Mouse (Mus musculus) CH12.LX (cell line): Measurements from ENCODE around the gene Tcf7l1. TPM values are rescaled to one million over a fixed set of nuclear protein-coding genes. Genes with fewer than 3 reads are reported as not detected.
A peak's percentile ranks its signal among the peaks of the same experiment; 100 is the strongest.

Experiments used
- DNase-seq: peaks from one replicate; pipeline ENCODE4 v3.0.0-alpha.2; 2013; ENCODE audit errors: extremely low read depth
- H3K27ac ChIP-seq: 2 replicates; pipeline ENCODE4 v1.5.1; 2012; ENCODE audit warnings: low read depth, mild to moderate bottlenecking, control low read depth, moderate library complexity; ENCODE audit not compliant: insufficient read depth
- H3K27me3 ChIP-seq: replicated peaks from 2 replicates; pipeline ENCODE3; 2012; ENCODE audit warnings: inconsistent platforms
- H3K36me3 ChIP-seq, 2 experiments: replicated peaks in 1 of 2; 2 replicates each; pipeline versions ENCODE3 to v1.6.1; 2012; ENCODE audit warnings: inconsistent platforms in 1 of 2, low read length in 1 of 2, mild to moderate bottlenecking in 1 of 2, mixed read lengths in 1 of 2, moderate library complexity in 1 of 2; ENCODE audit not compliant: control insufficient read depth in 1 of 2, insufficient read depth in 1 of 2
- H3K4me1 ChIP-seq, 2 experiments: 2 replicates each; pipeline ENCODE4 v1.6.1; 2012; ENCODE audit warnings: inconsistent platforms in 1 of 2, moderate library complexity in 1 of 2; ENCODE audit not compliant: insufficient read depth in 2 of 2, control insufficient read depth in 1 of 2
- H3K4me2 ChIP-seq: 2 replicates; pipeline ENCODE4 v1.6.1; 2012; ENCODE audit warnings: low read depth, mild to moderate bottlenecking, control low read depth; ENCODE audit not compliant: poor library complexity, insufficient read depth, severe bottlenecking
- H3K4me3 ChIP-seq, 3 experiments: fragments of 150-350 bp in 1 of 3; sonication (generic) in 1 of 3; replicated peaks in 1 of 3; 2 replicates each; pipeline versions ENCODE3 to v1.5.1; 2011 to 2012; ENCODE audit warnings: low read depth in 2 of 3, low read length in 2 of 3, mild to moderate bottlenecking in 2 of 3, moderate library complexity in 2 of 3, control low read depth in 1 of 3, improper control_type of control experiment in 1 of 3, inconsistent platforms in 1 of 3, mixed read lengths in 1 of 3; ENCODE audit not compliant: poor library complexity in 1 of 3
- H3K79me2 ChIP-seq: replicated peaks from 2 replicates; pipeline ENCODE4 v1.6.1; 2012; ENCODE audit warnings: mild to moderate bottlenecking, moderate library complexity; ENCODE audit not compliant: control insufficient read depth, poor library complexity, insufficient read depth, severe bottlenecking; ENCODE audit errors: extremely low read depth
- H3K9ac ChIP-seq: 2 replicates; pipeline ENCODE4 v1.6.1; 2012; ENCODE audit warnings: low read depth, mild to moderate bottlenecking, control low read depth, moderate library complexity; ENCODE audit not compliant: insufficient read depth
- H3K9me3 ChIP-seq: replicated peaks from 2 replicates; pipeline ENCODE3; 2012; ENCODE audit warnings: low read length, inconsistent platforms, mixed read lengths
- BHLHE40 ChIP-seq: IDR thresholded peaks from 2 replicates; pipeline ENCODE4 v1.6.1; 2011; ENCODE audit warnings: mild to moderate bottlenecking, low read depth, low read length, improper control_type of control experiment
- CHD2 ChIP-seq: IDR thresholded peaks from 2 replicates; pipeline ENCODE4 v1.6.1; 2011; ENCODE audit warnings: low read length, improper control_type of control experiment
- CTCF ChIP-seq, 2 experiments: IDR thresholded peaks in 1 of 2; conservative IDR thresholded peaks in 1 of 2; 2 replicates each; pipeline ENCODE4 v1.5.1; 2011 to 2012; ENCODE audit warnings: low read depth in 2 of 2, low read length in 2 of 2, improper control_type of control experiment in 1 of 2, inconsistent platforms in 1 of 2, mild to moderate bottlenecking in 1 of 2, moderate library complexity in 1 of 2
- E2F4 ChIP-seq: IDR thresholded peaks from 2 replicates; pipeline ENCODE4 v1.6.1; 2011; ENCODE audit warnings: low read depth, low read length, improper control_type of control experiment; ENCODE audit not compliant: insufficient replicate concordance
- ELF1 ChIP-seq: IDR thresholded peaks from 2 replicates; pipeline ENCODE4 v1.6.1; 2014; ENCODE audit warnings: low read depth, mild to moderate bottlenecking, inconsistent platforms, low read length, improper control_type of control experiment
- ETS1 ChIP-seq: conservative IDR thresholded peaks from 2 replicates; pipeline ENCODE4 v1.6.1; 2012; ENCODE audit warnings: low read depth, mild to moderate bottlenecking, inconsistent platforms, low read length, improper control_type of control experiment, moderate library complexity
- GABPA ChIP-seq: IDR thresholded peaks from 2 replicates; pipeline ENCODE4 v1.6.1; 2012; ENCODE audit warnings: low read depth, low read length, improper control_type of control experiment, inconsistent platforms; ENCODE audit not compliant: insufficient replicate concordance
- IRF4 ChIP-seq: IDR thresholded peaks from 2 replicates; pipeline ENCODE4 v1.6.1; 2014; ENCODE audit warnings: low read depth, mild to moderate bottlenecking, inconsistent platforms, low read length, improper control_type of control experiment
- JUN ChIP-seq: IDR thresholded peaks from 2 replicates; pipeline ENCODE4 v1.6.1; 2011; ENCODE audit warnings: low read depth, mild to moderate bottlenecking, low read length, improper control_type of control experiment, moderate library complexity; ENCODE audit not compliant: insufficient read depth
- JUND ChIP-seq: conservative IDR thresholded peaks from 2 replicates; pipeline ENCODE4 v1.6.1; 2011; ENCODE audit warnings: low read depth, low read length, improper control_type of control experiment
- KAT2A ChIP-seq: IDR thresholded peaks from 2 replicates; pipeline ENCODE4 v1.6.1; 2012; ENCODE audit warnings: low read length, improper control_type of control experiment, inconsistent platforms; ENCODE audit not compliant: insufficient replicate concordance
- MAFK ChIP-seq: IDR thresholded peaks from 2 replicates; pipeline ENCODE4 v1.6.1; 2011; ENCODE audit warnings: low read length, improper control_type of control experiment; ENCODE audit not compliant: insufficient replicate concordance
- MAX ChIP-seq: IDR thresholded peaks from 2 replicates; pipeline ENCODE4 v1.6.1; 2011; ENCODE audit warnings: low read length, improper control_type of control experiment
- MAZ ChIP-seq: IDR thresholded peaks from 2 replicates; pipeline ENCODE4 v1.6.1; 2012; ENCODE audit warnings: low read depth, mild to moderate bottlenecking, inconsistent platforms, low read length, improper control_type of control experiment, moderate library complexity
- MEF2A ChIP-seq: IDR thresholded peaks from 2 replicates; pipeline ENCODE4 v1.6.1; 2014; ENCODE audit warnings: low read depth, mild to moderate bottlenecking, inconsistent platforms, low read length, improper control_type of control experiment, borderline replicate concordance
- MXI1 ChIP-seq: IDR thresholded peaks from 2 replicates; pipeline ENCODE4 v1.6.1; 2011; ENCODE audit warnings: mild to moderate bottlenecking, low read depth, low read length, improper control_type of control experiment
- MYC ChIP-seq: IDR thresholded peaks from 2 replicates; pipeline ENCODE4 v1.6.1; 2011; ENCODE audit warnings: low read depth, mild to moderate bottlenecking, improper control_type of control experiment, low read length
- NELFE ChIP-seq: IDR thresholded peaks from 2 replicates; pipeline ENCODE4 v1.6.1; 2011; ENCODE audit warnings: low read depth, low read length, improper control_type of control experiment
- NRF1 ChIP-seq: IDR thresholded peaks from 2 replicates; pipeline ENCODE4 v1.6.1; 2014; ENCODE audit warnings: low read depth, mild to moderate bottlenecking, inconsistent platforms, low read length, improper control_type of control experiment, moderate library complexity
- PAX5 ChIP-seq: IDR thresholded peaks from 2 replicates; pipeline ENCODE4 v1.6.1; 2012; ENCODE audit warnings: low read length, inconsistent platforms, mixed read lengths
- POLR2AphosphoS2 ChIP-seq: IDR thresholded peaks from 2 replicates; pipeline ENCODE4 v1.6.1; 2011; ENCODE audit warnings: low read depth, low read length, improper control_type of control experiment
- RAD21 ChIP-seq: IDR thresholded peaks from 2 replicates; pipeline ENCODE4 v1.6.1; 2011; ENCODE audit warnings: low read depth, mild to moderate bottlenecking, low read length, improper control_type of control experiment, moderate library complexity
- RCOR1 ChIP-seq: conservative IDR thresholded peaks from 2 replicates; pipeline ENCODE4 v1.6.1; 2012; ENCODE audit warnings: low read depth, mild to moderate bottlenecking, inconsistent platforms, low read length, improper control_type of control experiment
- SIN3A ChIP-seq: IDR thresholded peaks from 2 replicates; pipeline ENCODE4 v1.6.1; 2012; ENCODE audit warnings: low read length, improper control_type of control experiment, inconsistent platforms
- SMC3 ChIP-seq: IDR thresholded peaks from 2 replicates; pipeline ENCODE4 v1.6.1; 2011; ENCODE audit warnings: low read depth, low read length, improper control_type of control experiment
- UBTF ChIP-seq: IDR thresholded peaks from 2 replicates; pipeline ENCODE4 v1.6.1; 2012; ENCODE audit warnings: low read depth, mild to moderate bottlenecking, inconsistent platforms, low read length, improper control_type of control experiment, moderate library complexity
- USF1 ChIP-seq: IDR thresholded peaks from 2 replicates; pipeline ENCODE4 v1.6.1; 2014; ENCODE audit warnings: low read depth, mild to moderate bottlenecking, inconsistent platforms, low read length, improper control_type of control experiment
- USF2 ChIP-seq: conservative IDR thresholded peaks from 2 replicates; pipeline ENCODE4 v1.6.1; 2011; ENCODE audit warnings: low read depth, low read length, improper control_type of control experiment
- ZC3H11A ChIP-seq: IDR thresholded peaks from 2 replicates; pipeline ENCODE4 v1.6.1; 2012; ENCODE audit warnings: low read depth, mild to moderate bottlenecking, inconsistent platforms, low read length, improper control_type of control experiment
- ZKSCAN1 ChIP-seq: IDR thresholded peaks from 2 replicates; pipeline ENCODE4 v1.6.1; 2012; ENCODE audit warnings: low read depth, inconsistent platforms, low read length, improper control_type of control experiment, borderline replicate concordance
- ZMIZ1 ChIP-seq: IDR thresholded peaks from 2 replicates; pipeline ENCODE4 v1.6.1; 2012; ENCODE audit warnings: low read depth, mild to moderate bottlenecking, inconsistent platforms, low read length, improper control_type of control experiment
- dilution Hi-C: fragments of 300-500 bp; cut with MboI; formaldehyde crosslinking; loops from 2 replicates; pipeline ENCODE4 v1.14.3; 2020; ENCODE audit warnings: low sequenced_read_pairs; ENCODE audit not compliant: extremely low pct_unique_long_range_greater_than_20kb, extremely low pct_ligation_motif_present
- in situ Hi-C: fragments of 300-500 bp; cut with MboI; formaldehyde crosslinking; loops from 3 replicates; pipeline ENCODE4 v1.14.3; 2019; ENCODE audit warnings: low sequenced_read_pairs, low pct_ligation_motif_present, low pct_unique_long_range_greater_than_20kb, mixed read lengths
- polyA plus RNA-seq: library from polyadenylated mRNA; unstranded; fragments of >175 nt; gene quantifications from 2 replicates; pipeline ENCODE4 v1.2.1, GENCODE M21; 2012; ENCODE audit warnings: low read depth; ENCODE audit not compliant: insufficient read length
- total RNA-seq, 2 experiments: library from RNA; depleted of rRNA; stranded (reverse); fragments of 300-350 nt in 1 of 2; fragments of >200 nt in 1 of 2; gene quantifications; 2 replicates each; pipeline ENCODE4 v1.2.3; 2012 to 2014

Tcf7l1 gene
- total and polyA plus RNA-seq, 3 experiments, result 0.13 to 9.9 (median 0.47) TPM

DNA sequence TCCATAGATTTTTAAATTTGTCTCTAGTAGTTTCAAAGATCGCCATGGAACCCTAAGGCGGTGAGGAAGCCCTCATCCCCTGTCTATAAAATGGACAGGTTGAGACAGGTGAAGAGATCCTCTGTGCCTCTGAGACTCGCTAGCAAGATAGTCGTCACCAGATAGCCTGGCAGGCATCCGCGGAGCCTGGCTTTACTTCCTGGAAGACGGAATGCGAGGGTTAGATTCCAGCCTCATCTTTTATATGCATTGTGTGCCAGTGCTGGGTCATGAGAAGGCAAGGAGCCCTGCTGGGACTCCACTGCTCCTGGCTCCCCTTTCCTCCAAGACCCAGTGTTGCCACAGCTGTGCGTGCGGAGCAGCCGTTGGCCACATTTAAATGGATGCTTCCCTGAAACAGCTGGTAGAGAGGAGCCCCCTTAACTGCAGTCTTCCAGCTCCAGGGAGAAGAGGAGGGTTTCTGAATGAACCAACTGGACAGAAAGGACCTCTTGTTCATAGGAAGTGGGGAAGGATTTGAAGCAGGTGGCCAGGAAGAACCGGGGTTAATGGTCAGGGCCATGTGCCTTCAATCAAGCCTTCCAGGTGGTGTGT lies 141.0 kb downstream of the Tcf7l1 start:
- H3K27ac ChIP-seq, result no peak overlapping the region
- peaks cover 0 to 13% of the 10 kb centered on the region in 2 experiments for H3K36me3 ChIP-seq
- H3K27me3 ChIP-seq, result no peaks in the 10 kb centered on the region
- H3K4me1 ChIP-seq, result peaks cover 0 to 5% of the 10 kb centered on the region in 2 experiments; a peak in 2 of 4 replicates
- H3K79me2 ChIP-seq, result no peaks in the 10 kb centered on the region
- no peak overlapping the region for H3K9ac ChIP-seq
- no peak for TF ChIP-seq E2F4
- no peak for TF ChIP-seq BHLHE40
- TF ChIP-seq ZKSCAN1, result no peak
- TF ChIP-seq RAD21, result no peak
- no peak for TF ChIP-seq MAX
- no peak for TF ChIP-seq NRF1
- TF ChIP-seq PAX5, result no peak
- TF ChIP-seq CHD2, result no peak
- TF ChIP-seq ZMIZ1, result no peak
- no peak for TF ChIP-seq NELFE
- no peak for TF ChIP-seq USF1
- no peak for TF ChIP-seq JUN
- no peak for TF ChIP-seq MAFK
- no peak for TF ChIP-seq RCOR1
- TF ChIP-seq MYC, result no peak
- no peak for TF ChIP-seq JUND
- no peak for TF ChIP-seq MXI1
- no peak for TF ChIP-seq ETS1
- no peak for TF ChIP-seq ELF1
- in situ Hi-C loops, result no loop called here
- dilution Hi-C loops, result no loop called here
- no peak overlapping the region for H3K4me3 ChIP-seq
- no peak overlapping the region for H3K4me2 ChIP-seq
- no peaks in the 10 kb centered on the region for H3K9me3 ChIP-seq
- no peak for DNase-seq

DNA sequence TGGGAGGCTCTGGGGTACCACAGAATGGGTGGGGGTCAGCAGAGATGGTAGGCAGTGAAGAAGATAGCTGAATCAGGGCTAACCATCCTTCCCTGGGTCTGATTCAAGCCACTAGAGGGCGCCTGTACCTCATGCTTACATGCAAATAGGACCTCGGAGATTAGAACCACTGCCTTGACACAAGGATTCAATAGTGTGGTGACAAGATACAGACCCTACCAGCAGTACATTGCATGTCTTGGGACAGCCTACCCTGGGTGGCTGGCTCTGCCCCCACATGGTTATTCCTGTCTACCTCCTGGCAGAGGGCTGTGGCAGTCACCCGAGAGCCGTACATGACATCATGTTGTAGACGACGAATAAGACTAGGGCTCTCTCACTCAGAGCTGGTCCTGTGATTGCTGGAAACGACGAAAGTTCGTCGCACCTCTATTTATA lies 141.7 kb downstream of the Tcf7l1 start:
- Histone ChIP-seq H3K36me3 (peaks cover 0 to 13% of the 10 kb centered on the region in 2 experiments), H3K79me2 (no peaks in the 10 kb centered on the region), H3K9me3 (no peaks in the 10 kb centered on the region), H3K27ac (no peak overlapping the region), H3K27me3 (no peaks in the 10 kb centered on the region), H3K4me3 (no peak overlapping the region), H3K4me1 (peaks cover 0 to 5% of the 10 kb centered on the region in 2 experiments; a peak in 2 of 4 replicates), H3K9ac (no peak overlapping the region), H3K4me2 (no peak overlapping the region)
- DNase-seq, result peak; percentile 72
- in situ Hi-C loops (no loop called here), dilution Hi-C loops (no loop called here)
- TF ChIP-seq ZC3H11A (peak; percentile 32; the same call in 1 of the 2 replicates), MXI1 (no peak), MAZ (no peak), POLR2AphosphoS2 (no peak), USF1 (no peak), JUN (no peak), MAFK (no peak), IRF4 (no peak), ETS1 (no peak), ZMIZ1 (no peak), BHLHE40 (no peak), KAT2A (no peak), MYC (no peak), RAD21 (peak; percentile 80), CTCF (conservative IDR thresholded peaks at IDR 0.05 in 1 of 2, IDR thresholded peaks at IDR 0.05 in 1 of 2; ENCODE audit: low read depth in 2 of 2, low read length in 2 of 2) (peak; percentile 83 to 88), USF2 (no peak), JUND (no peak), SIN3A (no peak), UBTF (no peak), MEF2A (0 out of 2 replicates have a peak, but pooled peaks have one; percentile 10), ZKSCAN1 (no peak), GABPA (no peak), SMC3 (peak; percentile 78)
